Mouse (Mus musculus): ENCODE results near the gene Tmcc2.
A peak's percentile ranks its signal among the peaks of the same experiment; 100 is the strongest.
"Not testable (repeated sequence)": the region's sequence is repeated elsewhere in the genome, so short reads cannot be mapped to it uniquely, and the experiment has no call there.

The Tmcc2 gene

DNA sequence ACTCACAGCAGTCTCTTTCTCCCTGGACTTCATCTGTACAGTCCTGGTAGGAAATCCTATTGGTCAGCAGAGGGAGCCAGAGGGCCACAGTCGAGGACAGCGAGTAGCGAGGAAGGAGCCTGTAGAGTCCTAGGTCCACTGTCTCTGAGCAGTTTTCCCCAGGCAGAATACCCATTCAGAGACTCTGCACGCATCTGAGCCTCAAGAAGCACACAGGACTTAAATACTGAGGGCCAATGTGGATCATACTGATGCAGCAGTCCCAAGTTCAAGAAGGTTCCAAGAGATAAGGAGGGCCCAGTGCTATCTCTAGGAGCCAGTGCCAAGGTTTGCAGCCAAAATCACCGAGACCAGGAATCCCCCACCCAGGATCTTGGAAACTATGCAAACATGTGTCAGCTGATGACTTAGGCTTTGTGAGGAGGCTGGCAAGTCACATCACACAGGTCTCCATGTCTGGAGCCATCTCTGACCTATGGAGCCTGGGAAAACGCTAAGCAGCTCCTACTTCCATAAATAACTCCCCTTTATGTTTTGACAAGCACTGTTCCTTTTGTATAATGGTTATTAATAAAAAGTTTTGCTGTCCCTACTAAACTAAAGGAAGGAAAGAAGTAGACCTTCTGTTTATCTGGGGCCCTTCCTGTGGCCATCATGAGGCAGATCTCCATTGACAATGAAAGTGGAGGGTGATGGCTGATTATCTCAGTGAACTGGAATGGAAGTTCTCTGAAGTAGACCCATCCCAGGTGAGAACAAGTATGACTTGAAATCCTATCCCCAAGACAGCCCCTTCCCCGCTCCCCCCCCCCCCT is 23.2 kb downstream of the Tmcc2 start:
- DNase-seq (ENCODE audit: inconsistent ontology term), result peak; percentile 78

DNA sequence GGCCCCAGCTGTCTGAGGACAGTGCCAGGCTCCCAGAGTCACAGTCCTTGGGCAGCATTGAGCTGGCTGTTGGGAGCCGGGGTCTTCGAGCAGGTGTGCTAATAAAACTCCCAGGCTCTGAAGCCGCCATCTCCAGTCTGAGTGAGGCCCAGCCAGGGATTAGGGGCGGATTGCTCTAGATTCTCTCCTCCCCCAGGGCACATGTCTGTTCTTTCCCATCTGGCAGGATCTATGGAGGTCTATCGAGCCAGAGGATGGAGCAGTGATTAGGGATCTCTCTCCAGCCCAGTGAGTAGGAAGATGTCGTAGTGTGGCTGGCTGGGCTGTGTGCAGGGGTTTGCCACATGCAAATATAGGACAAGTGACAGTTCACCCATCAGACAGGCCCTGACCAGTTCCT is 24.1 kb downstream of the Tmcc2 start:
- DNase-seq (ENCODE audit: inconsistent ontology term), result no peak

DNA sequence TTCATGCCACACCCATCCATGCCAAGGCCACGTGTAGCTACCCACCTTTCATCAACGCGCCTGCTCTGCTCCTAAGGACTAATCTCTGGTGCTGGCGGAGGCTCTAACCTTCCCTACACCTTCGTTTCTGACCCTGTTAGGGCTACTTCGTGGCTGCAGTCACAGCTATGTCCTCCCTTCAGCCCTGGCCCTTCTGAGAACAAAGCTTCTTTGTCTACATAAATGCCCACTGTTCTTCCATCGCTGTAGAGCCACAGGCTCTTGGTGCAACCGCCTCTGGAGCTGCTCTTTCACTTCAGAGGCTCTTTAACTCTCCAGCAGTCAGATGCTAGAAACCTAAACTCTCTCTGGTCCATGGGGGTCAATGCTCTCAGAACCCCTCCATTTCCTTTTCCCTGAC is 24.8 kb downstream of the Tmcc2 start:
- DNase-seq (ENCODE audit: inconsistent ontology term), result no peak

DNA sequence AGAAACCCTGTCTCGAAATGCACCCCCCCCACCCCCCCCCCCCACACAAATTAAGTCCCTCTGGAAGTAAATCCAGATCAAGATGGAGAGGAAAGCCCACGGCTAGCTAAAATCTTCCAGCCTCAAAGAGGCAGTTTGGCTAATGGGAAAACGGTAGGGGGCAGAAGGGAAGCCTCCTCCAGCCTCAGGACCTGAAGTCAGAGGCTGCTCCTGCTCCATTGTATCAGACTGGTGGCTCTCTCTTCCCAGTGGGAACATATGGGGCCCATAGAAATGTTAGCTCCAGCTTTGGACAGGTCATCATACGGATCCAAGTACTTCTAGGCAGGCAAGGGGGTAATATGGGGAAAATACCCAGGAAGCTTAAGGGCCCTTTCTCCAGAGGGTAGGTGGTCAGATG is 25.4 kb downstream of the Tmcc2 start:
- DNase-seq (ENCODE audit: inconsistent ontology term), result no peak

DNA sequence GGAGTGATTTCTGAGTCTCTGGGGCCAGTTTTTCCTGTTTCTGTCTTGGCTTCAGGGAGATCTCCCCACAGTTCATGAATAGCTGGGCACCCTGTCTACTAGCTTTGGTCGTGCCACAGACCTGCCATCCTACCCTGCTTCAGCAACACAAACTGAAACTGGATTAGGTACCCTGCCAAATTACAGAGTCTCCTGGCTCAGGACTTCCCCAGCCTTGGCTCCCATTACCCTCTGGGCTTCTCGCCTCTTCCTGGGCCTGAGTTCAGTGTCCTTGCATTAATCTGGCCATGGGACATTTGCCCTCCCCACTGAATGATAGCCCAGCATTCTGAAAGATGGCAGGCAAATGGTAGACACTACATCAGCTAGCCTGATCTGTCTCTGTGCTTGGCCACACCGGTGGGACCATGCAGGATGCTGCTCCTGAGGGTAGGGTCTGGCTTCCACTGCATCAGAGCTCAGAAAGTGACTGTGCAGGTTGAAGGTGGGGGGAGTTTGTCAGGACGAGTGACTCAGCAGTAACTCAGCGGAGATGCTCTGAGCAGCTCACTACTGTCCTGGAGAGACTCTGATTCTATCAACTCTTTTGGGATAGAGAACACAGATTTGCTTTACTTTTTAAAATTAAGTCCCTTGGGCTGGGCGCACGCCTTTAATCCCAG is 26.1 kb downstream of the Tmcc2 start:
- DNase-seq (ENCODE audit: inconsistent ontology term), result peak; percentile 49

DNA sequence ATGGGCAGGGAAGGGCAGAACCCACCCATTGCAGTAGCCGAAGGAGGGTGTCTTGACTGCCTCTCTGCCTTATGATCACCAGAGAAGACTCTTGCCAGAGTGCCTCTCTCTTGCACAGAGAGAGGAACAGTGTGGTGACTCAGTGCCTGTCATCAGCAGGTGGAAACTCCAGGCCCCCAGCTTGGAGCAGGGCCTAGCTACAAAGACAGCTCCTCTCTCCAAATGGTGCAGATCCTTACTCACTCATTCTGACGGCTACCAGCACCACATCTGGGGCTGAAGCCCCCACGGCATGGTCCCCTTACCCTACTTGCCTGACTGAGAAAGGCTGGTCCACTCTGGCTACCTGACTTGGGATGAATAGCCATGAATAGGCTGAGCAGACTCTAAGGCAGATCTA is 26.7 kb downstream of the Tmcc2 start:
- peak; percentile 55 for DNase-seq (ENCODE audit: inconsistent ontology term)

DNA sequence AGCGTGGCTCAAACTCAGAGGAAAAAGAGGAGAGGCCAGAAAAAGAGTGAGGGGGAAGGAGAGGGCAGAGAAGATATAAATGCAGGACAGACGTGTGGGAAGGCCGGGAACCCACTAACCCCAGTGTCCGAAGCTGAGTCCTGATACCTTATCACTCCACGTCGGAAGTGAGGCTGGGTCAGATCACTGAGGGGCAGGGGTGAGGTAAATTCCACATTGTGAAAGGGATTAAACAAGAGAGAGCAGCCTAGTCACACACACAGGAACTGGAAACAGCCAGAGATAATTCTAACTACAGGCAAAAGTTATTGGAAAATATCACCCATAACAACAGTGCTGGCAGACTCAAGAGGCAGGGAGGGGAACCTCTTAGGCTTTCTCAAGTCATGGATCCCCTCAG is 29.1 kb downstream of the Tmcc2 start:
- DNase-seq (ENCODE audit: inconsistent ontology term), result no peak

DNA sequence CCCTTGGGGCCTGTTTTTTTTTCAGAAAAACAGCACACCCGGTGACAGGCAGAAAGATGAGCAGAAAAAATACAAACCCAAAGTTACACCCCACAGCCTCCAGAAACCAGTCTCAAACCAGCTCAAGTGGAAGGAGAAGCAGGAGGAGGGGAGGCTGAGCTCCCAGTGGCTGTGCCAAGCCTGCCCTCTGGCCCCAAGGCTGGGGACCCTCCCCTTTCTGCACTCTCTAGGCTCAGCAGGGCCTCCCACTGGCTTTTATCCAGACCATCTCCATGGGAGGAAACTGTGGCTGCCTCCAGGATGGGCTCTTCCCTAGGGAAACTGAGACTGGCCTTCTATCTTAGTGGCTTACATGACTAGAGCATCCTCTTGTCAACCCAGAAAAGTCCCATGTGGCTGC is 34.2 kb downstream of the Tmcc2 start:
- DNase-seq (ENCODE audit: inconsistent ontology term), result peak; percentile 23

DNA sequence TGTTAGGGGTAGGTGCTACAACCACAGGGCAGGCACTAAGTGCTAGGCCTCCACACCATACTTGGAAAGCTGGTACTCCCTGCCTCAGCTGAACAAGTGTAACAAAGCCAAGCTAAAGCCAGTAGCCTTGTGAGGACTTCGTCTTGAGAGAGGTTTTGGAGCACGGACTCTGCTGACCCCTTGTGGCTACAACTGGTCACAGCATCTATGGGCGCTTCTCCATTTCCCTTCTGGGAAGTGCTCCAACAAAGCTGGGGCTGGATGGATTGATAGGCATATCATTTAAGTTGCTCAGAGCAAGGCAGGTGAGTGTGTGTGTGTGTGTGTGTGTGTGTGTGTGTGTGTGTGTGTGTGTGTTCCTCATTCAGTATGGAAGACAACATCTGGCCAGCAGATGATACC is 35.2 kb downstream of the Tmcc2 start:
- DNase-seq (ENCODE audit: inconsistent ontology term), result peak; percentile 85

DNA sequence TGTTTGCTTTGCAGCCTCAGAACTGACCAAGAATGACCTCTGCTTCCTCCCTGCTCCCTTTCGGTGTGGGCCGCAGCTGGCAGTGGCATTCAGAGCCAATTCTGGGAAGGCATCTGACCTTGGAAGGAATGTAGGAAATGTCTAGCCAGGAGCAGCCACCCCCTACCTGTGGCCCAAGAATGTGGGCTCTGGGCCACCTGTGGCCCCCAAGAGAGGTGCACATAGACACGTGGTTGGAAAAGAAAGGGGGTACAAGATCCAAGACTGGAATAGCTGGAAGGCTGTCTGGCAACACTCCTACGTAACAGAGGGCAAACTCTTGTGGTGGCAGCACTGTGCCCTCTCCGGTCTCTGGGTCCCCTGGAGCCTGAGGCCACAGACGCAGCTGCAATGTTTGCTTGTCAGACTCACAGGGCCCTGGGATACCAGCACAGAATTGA is 35.9 kb downstream of the Tmcc2 start:
- peak; percentile 93 for DNase-seq (ENCODE audit: inconsistent ontology term)

DNA sequence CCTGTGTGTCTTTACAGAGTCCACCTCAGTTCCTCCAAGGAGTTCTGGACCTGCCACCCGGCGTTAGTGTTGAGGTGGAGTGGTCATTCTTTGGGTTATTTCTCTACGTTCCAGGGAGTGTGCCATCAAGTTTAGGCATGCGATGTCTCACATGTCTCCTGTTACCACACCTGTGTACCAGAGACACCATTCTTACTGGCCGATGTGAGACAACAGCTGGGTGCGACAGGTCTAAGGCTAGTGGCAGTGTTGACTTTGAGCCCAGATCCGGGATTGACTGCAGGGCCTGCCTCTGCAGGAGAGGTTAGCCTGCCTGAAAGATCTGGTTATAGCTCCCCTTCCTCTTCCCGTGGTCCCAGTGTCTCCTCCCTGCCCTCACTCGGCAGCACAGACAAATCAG is 36.8 kb downstream of the Tmcc2 start:
- no peak for DNase-seq (ENCODE audit: inconsistent ontology term)

DNA sequence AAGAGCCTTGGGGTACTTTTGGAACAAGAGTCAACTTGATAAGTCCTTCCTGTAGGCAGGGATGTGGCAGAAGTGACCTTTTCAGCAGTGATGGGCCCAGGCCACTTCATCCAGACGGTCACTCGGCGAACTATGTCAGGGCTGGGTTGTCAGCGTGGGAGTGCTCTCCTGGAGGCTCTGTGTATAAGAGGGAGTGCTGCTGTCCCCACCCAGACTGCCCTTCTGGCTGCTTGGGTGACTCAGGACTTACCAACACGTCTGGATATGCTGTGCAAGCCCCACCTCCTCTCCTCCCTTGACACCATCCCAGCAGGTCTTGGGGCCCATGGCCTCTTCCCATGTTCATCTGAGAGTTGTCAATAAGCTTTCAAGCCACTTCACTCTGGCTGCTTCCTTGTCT is 37.7 kb downstream of the Tmcc2 start:
- peak; percentile 53 for DNase-seq (ENCODE audit: inconsistent ontology term)

DNA sequence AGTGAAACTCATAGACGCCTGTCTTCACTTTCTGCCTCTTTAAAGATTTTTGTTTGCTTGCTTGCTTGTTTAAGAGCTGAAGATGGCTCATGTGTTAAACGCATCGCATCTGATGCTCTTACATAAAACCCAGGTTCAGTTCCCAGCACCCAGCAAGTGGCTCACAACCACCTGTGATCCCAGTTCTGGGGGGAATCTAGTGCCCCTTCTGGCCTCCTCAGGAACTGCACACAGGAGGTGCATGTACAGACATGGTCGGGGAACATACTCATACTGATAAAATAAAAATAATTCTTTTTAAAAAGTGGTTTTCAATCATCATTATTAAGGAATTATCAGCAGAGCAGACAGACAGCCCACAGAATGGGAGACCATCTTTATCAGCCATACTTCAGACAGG is 40.0 kb downstream of the Tmcc2 start:
- DNase-seq (ENCODE audit: inconsistent ontology term), result no peak

DNA sequence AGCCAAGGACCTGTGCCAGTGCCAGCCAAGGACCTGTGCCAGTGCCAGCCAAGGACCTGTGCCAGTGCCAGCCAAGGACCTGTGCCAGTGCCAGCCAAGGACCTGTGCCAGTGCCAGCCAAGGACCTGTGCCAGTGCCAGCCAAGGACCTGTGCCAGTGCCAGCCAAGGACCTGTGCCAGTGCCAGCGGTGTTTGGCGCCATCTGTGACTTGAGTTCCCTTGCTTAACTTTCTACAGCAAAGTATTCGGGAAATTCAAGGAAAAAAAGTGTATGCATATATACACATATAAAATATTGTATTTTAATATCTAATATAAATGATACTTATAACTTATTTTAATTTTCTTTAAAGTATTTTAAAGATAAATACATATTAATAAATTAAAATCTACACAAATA is 41.5 kb downstream of the Tmcc2 start:
- DNase-seq (ENCODE audit: inconsistent ontology term), result not testable (repeated sequence)

DNA sequence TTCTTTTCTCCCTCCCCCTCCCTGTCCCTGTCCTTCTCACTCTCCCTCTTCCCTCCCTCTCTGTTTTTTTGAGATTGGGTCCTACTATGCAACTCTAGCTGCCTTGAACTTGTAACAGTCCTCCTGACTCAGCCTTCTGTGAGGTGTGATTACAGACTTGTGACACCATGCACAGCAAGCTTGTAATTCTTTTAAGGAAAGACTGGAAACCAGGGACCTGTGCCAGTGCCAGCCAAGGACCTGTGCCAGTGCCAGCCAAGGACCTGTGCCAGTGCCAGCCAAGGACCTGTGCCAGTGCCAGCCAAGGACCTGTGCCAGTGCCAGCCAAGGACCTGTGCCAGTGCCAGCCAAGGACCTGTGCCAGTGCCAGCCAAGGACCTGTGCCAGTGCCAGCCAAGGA is 42.0 kb downstream of the Tmcc2 start:
- DNase-seq (ENCODE audit: inconsistent ontology term), result not testable (repeated sequence)

DNA sequence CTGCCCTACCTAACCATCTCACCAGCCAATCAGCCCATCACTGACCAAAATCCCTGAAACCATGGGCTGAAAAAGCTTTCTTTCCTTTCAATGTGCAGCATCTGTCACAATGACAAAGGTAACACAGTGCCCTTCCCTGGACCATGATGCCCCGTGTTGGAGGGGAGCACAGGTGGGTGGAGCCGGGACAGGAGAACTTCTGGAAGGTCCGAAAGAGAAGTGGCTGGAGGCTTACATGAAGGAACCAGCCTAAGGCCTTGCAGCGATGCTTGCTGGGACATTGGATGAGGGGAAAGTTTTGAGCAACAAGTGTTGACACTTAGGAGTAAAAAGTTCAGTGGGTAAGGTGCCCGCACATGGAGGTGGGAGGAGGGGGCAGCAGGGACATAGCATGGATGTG is 42.7 kb downstream of the Tmcc2 start:
- no peak for DNase-seq (ENCODE audit: inconsistent ontology term)

DNA sequence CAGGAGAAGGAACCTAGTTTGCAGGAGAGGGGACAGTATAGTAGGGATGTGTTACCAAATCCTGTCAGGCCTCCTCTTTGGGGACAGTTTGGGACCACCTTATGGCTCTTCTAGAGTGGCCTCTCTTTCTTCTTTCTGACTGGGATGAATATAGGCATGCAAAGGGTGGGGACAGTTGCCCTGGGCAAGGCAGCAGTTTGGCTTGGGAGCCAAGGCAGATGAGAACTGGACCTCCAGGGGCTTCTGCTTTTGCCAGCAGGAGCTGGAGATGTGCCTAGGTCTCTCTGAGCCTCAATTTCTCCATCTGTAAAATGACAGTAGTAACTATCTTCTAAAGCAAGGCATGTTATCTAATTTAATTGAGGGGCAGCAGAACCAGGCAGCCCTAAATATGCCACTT is 44.1 kb downstream of the Tmcc2 start:
- DNase-seq (ENCODE audit: inconsistent ontology term), result no peak

DNA sequence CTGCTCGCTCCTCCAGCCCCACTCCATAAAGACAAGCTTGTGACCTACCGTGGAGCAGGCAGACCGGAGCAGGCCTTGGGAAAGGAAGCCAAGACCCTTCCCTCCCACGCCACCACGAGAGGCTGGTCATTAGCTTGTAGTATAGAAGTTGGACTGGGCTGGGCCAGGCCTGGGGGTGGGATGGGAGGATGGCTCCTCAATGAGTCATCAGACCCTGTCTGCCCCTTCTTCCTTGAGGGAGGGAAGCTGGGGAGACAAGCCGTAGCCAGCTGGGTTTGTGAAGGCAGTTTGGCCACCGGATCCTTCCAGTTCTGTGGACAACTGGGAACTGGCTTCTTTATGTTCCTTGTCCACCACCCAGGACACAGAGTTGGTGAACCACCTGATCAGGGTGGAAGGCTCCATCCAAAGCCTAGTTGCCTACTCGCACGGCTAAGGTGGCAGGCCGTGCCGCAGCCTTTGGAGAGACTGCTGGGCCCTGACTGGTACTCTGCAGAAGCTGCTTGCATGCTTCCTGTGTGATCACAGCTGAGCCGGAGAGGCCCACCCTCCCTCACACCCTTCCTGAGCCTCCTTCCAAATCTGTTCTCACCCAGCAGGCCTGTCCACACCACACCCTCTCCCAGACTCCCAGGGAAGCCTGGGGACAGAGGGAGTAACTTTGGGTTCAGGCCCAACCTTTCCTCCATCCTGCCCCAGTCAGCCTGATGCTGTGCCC is 44.8 kb downstream of the Tmcc2 start:
- peak; percentile 84 for DNase-seq (ENCODE audit: inconsistent ontology term)

DNA sequence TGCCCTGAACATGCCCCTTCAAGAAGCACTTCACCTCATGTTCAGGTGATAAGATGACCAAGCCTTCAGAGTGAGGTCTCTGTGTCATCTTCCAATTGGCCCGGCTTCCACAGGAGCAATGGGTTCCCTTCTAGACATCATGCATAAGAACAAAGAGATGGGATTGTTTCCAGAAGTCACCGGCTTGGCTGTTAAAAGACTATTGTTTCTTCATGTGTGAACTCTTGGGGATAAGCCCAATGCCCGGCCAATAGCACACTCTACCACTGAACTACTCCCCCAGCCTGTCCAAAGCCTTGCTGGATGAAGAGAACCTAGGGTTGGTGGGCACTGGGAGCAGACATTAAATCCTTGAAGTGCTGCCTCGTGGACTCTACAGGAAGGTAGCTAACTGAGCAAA is 45.6 kb downstream of the Tmcc2 start:
- DNase-seq (ENCODE audit: inconsistent ontology term), result no peak

DNA sequence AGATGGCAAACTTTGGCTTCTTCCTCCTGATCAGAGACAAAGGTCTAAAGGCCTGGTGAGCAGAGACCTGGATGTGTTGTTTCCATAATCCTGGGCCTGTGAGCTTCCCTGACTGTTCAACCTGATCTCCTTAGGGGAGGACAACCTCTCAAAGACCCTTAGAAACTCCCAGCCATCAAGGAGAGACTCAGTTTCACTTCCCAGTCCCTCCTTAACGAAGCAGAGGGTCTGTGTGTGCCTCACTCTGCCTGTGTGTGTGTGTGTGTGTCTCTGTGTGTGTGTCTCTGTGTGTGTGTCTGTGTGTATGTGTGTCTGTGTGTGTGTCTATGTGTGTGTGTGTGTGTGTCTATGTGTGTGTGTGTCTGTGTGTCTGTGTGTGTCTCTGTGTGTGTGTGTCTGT is 47.4 kb downstream of the Tmcc2 start:
- no peak for DNase-seq (ENCODE audit: inconsistent ontology term)

DNA sequence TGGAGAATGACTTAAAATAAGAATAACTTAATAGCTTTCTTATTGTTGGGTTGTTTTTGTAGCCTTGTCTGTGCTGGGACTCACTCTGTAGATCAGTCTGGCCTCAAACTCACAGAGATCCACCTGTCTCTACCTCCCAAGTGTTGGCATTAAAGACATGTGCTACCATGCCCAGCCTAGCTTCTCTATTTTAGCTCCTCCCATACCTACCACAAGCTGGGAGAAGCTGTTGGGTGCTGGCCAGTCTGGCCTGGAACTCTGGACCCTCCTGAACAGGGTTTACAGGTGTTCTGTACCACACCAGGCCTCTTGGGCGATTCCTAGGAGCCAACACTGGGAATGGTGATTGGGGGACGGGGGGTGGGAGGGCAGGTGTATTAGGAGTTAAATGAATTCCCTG is 47.9 kb downstream of the Tmcc2 start:
- DNase-seq (ENCODE audit: inconsistent ontology term), result no peak

DNA sequence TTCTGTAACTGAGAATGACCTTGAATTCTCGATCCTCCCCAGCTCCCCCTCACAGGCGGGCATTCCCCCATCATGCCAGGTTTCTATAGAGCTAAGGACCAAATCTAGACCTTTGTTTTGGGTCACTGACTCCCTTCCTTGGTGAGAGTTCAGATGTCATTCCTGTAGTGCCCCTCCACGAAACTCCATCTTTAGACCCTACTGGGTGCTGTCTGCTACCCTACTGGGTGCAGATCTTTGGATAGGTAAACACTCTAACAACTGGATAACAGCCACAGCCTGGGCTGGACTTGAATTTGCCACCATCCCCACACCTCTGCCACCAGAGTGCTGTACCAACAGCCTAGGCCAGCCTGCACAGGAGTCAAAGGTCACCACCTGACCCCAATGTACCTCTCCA is 48.6 kb downstream of the Tmcc2 start:
- no peak for DNase-seq (ENCODE audit: inconsistent ontology term)

All from Muller cell, postnatal 12 days (primary cell).